Mouse (Mus musculus): ENCODE measurements around the gene Exoc3l4. TPM values are rescaled to one million over a fixed set of nuclear protein-coding genes. Genes with fewer than 3 reads are reported as not detected.

The Exoc3l4 gene
- 5.7 and 6.8 TPM in 2 replicates for polyA plus RNA-seq (2014; fragmentation: Nextera tagmentation; extraction: Ambion mirVana)

- no peaks in the 10 kb centered on the region for H3K9me3 ChIP-seq (ENCODE audit: control insufficient read depth, low read depth, low read length)
- H3K4me2 ChIP-seq (replicated peaks; ENCODE audit: low read depth, low read length) = peak within 1 kb of the TSS; percentile 59
- peaks cover 1% of the 10 kb centered on the region; the same call in 1 of the 2 replicates for H3K27me3 ChIP-seq (ENCODE audit: control insufficient read depth, insufficient read depth, low read length)
- peak; percentile 46; the same call in 1 of the 2 replicates for ATAC-seq (ENCODE audit: insufficient number of reproducible peaks, insufficient read depth, low FRiP score, low read depth)
- peak within 1 kb of the TSS; percentile 27 for H3K4me3 ChIP-seq (ENCODE audit: low read depth, low read length)
- no peaks in the 10 kb centered on the region for H3K36me3 ChIP-seq (ENCODE audit: control insufficient read depth, insufficient read depth, low read length)
- peaks cover 25% of the 10 kb centered on the region for H3K4me1 ChIP-seq (ENCODE audit: control insufficient read depth, insufficient read depth, low read length)
- WGBS = 4% methylated on average over 17 of the region's 17 CpGs
- no peak within 1 kb of the TSS; the same call in 1 of the 2 replicates for H3K9ac ChIP-seq (replicated peaks; ENCODE audit: low read depth, low read length)
- no peak within 1 kb of the TSS for H3K27ac ChIP-seq (ENCODE audit: low read length)
Measured at GRCm38 (mm10) chr12:111416921-111417779, at the start of gene Exoc3l4. TSS of gene Exoc3l4 (plus strand) at chr12:111417017.

- no peak overlapping the region for H3K27ac ChIP-seq (ENCODE audit: low read length)
- 67% methylated on average over 7 of the region's 7 CpGs for WGBS
- ATAC-seq (ENCODE audit: insufficient number of reproducible peaks, insufficient read depth, low FRiP score, low read depth) = 0 out of 2 replicates have a peak, but pooled peaks have one; percentile 28
- H3K4me1 ChIP-seq (ENCODE audit: control insufficient read depth, insufficient read depth, low read length) = peaks cover 35% of the 10 kb centered on the region
- no peak overlapping the region for H3K4me3 ChIP-seq (ENCODE audit: low read depth, low read length)
- no peaks in the 10 kb centered on the region for H3K36me3 ChIP-seq (ENCODE audit: control insufficient read depth, insufficient read depth, low read length)
- H3K27me3 ChIP-seq (ENCODE audit: control insufficient read depth, insufficient read depth, low read length) = no peaks in the 10 kb centered on the region
- H3K9me3 ChIP-seq (ENCODE audit: control insufficient read depth, low read depth, low read length) = no peaks in the 10 kb centered on the region
- no peak overlapping the region for H3K4me2 ChIP-seq (replicated peaks; ENCODE audit: low read depth, low read length)
- H3K9ac ChIP-seq (replicated peaks; ENCODE audit: low read depth, low read length) = no peak overlapping the region
Measured at GRCm38 (mm10) chr12:111367065-111367464, 49.8 kb upstream of the Exoc3l4 start.

GRCm38 (mm10) chr12:111370249-111370648 lies 46.6 kb upstream of the Exoc3l4 start:
- H3K4me1 ChIP-seq (ENCODE audit: control insufficient read depth, insufficient read depth, low read length) = peaks cover 37% of the 10 kb centered on the region
- 0 out of 2 replicates have a peak, but pooled peaks have one; percentile 14 for ATAC-seq (ENCODE audit: insufficient number of reproducible peaks, insufficient read depth, low FRiP score, low read depth)

GRCm38 (mm10) chr12:111371905-111372304 lies 44.9 kb upstream of the Exoc3l4 start:
- H3K9ac ChIP-seq (replicated peaks; ENCODE audit: low read depth, low read length) = no peak overlapping the region
- no peak overlapping the region for H3K4me2 ChIP-seq (replicated peaks; ENCODE audit: low read depth, low read length)
- no peak overlapping the region for H3K4me3 ChIP-seq (ENCODE audit: low read depth, low read length)
- H3K4me1 ChIP-seq (ENCODE audit: control insufficient read depth, insufficient read depth, low read length) = peaks cover 33% of the 10 kb centered on the region
- no peak overlapping the region for H3K27ac ChIP-seq (ENCODE audit: low read length)
- no peak for ATAC-seq (ENCODE audit: insufficient number of reproducible peaks, insufficient read depth, low FRiP score, low read depth)
- no peaks in the 10 kb centered on the region for H3K36me3 ChIP-seq (ENCODE audit: control insufficient read depth, insufficient read depth, low read length)
- 81% methylated on average over 7 of the region's 7 CpGs for WGBS
- no peaks in the 10 kb centered on the region for H3K9me3 ChIP-seq (ENCODE audit: control insufficient read depth, low read depth, low read length)
- H3K27me3 ChIP-seq (ENCODE audit: control insufficient read depth, insufficient read depth, low read length) = no peaks in the 10 kb centered on the region

More at GRCm38 (mm10) chr12:111370249-111370648, 46.6 kb upstream of the Exoc3l4 start:
- Histone ChIP-seq H3K4me2 (replicated peaks; ENCODE audit: low read depth, low read length) (no peak overlapping the region), H3K27me3 (ENCODE audit: control insufficient read depth, insufficient read depth, low read length) (no peaks in the 10 kb centered on the region), H3K4me3 (ENCODE audit: low read depth, low read length) (no peak overlapping the region), H3K27ac (ENCODE audit: low read length) (no peak overlapping the region), H3K9ac (replicated peaks; ENCODE audit: low read depth, low read length) (no peak overlapping the region), H3K36me3 (ENCODE audit: control insufficient read depth, insufficient read depth, low read length) (no peaks in the 10 kb centered on the region), H3K9me3 (ENCODE audit: control insufficient read depth, low read depth, low read length) (no peaks in the 10 kb centered on the region)
- WGBS = 61% methylated on average over 4 of the region's 4 CpGs

GRCm38 (mm10) chr12:111373411-111373810 lies 43.4 kb upstream of the Exoc3l4 start:
- no peak overlapping the region for H3K4me2 ChIP-seq (replicated peaks; ENCODE audit: low read depth, low read length)
- H3K9ac ChIP-seq (replicated peaks; ENCODE audit: low read depth, low read length) = 0 out of 2 replicates have a peak overlapping the region, but pooled peaks have one; percentile 6
- H3K27ac ChIP-seq (ENCODE audit: low read length) = no peak overlapping the region
- H3K36me3 ChIP-seq (ENCODE audit: control insufficient read depth, insufficient read depth, low read length) = no peaks in the 10 kb centered on the region
- no peaks in the 10 kb centered on the region for H3K9me3 ChIP-seq (ENCODE audit: control insufficient read depth, low read depth, low read length)
- H3K27me3 ChIP-seq (ENCODE audit: control insufficient read depth, insufficient read depth, low read length) = no peaks in the 10 kb centered on the region
- H3K4me3 ChIP-seq (ENCODE audit: low read depth, low read length) = no peak overlapping the region
- ATAC-seq (ENCODE audit: insufficient number of reproducible peaks, insufficient read depth, low FRiP score, low read depth) = no peak
- peaks cover 22% of the 10 kb centered on the region for H3K4me1 ChIP-seq (ENCODE audit: control insufficient read depth, insufficient read depth, low read length)
- 65% methylated on average over 6 of the region's 6 CpGs for WGBS

GRCm38 (mm10) chr12:111374727-111375126 lies 42.1 kb upstream of the Exoc3l4 start:
- Histone ChIP-seq H3K4me2 (replicated peaks; ENCODE audit: low read depth, low read length) (peak overlapping the region; percentile 86), H3K4me3 (ENCODE audit: low read depth, low read length) (no peak overlapping the region), H3K36me3 (ENCODE audit: control insufficient read depth, insufficient read depth, low read length) (no peaks in the 10 kb centered on the region), H3K27me3 (ENCODE audit: control insufficient read depth, insufficient read depth, low read length) (no peaks in the 10 kb centered on the region), H3K27ac (ENCODE audit: low read length) (no peak overlapping the region), H3K9me3 (ENCODE audit: control insufficient read depth, low read depth, low read length) (no peaks in the 10 kb centered on the region), H3K4me1 (ENCODE audit: control insufficient read depth, insufficient read depth, low read length) (peaks cover 20% of the 10 kb centered on the region), H3K9ac (replicated peaks; ENCODE audit: low read depth, low read length) (no peak overlapping the region)
- WGBS = 59% methylated on average over 10 of the region's 10 CpGs
- no peak for ATAC-seq (ENCODE audit: insufficient number of reproducible peaks, insufficient read depth, low FRiP score, low read depth)

GRCm38 (mm10) chr12:111375559-111375958 lies 41.3 kb upstream of the Exoc3l4 start:
- Histone ChIP-seq H3K9ac (replicated peaks; ENCODE audit: low read depth, low read length) (no peak overlapping the region), H3K36me3 (ENCODE audit: control insufficient read depth, insufficient read depth, low read length) (no peaks in the 10 kb centered on the region), H3K4me3 (ENCODE audit: low read depth, low read length) (peak overlapping the region; percentile 98), H3K4me1 (ENCODE audit: control insufficient read depth, insufficient read depth, low read length) (peaks cover 20% of the 10 kb centered on the region), H3K27me3 (ENCODE audit: control insufficient read depth, insufficient read depth, low read length) (no peaks in the 10 kb centered on the region), H3K9me3 (ENCODE audit: control insufficient read depth, low read depth, low read length) (no peaks in the 10 kb centered on the region), H3K4me2 (replicated peaks; ENCODE audit: low read depth, low read length) (peak overlapping the region; percentile 86), H3K27ac (ENCODE audit: low read length) (no peak overlapping the region)
- 44% methylated on average over 12 of the region's 12 CpGs for WGBS
- no peak for ATAC-seq (ENCODE audit: insufficient number of reproducible peaks, insufficient read depth, low FRiP score, low read depth)

GRCm38 (mm10) chr12:111376053-111376452 lies 40.8 kb upstream of the Exoc3l4 start:
- H3K4me3 ChIP-seq (ENCODE audit: low read depth, low read length) = peak overlapping the region; percentile 98
- H3K27me3 ChIP-seq (ENCODE audit: control insufficient read depth, insufficient read depth, low read length) = no peaks in the 10 kb centered on the region
- peaks cover 20% of the 10 kb centered on the region for H3K4me1 ChIP-seq (ENCODE audit: control insufficient read depth, insufficient read depth, low read length)
- H3K36me3 ChIP-seq (ENCODE audit: control insufficient read depth, insufficient read depth, low read length) = no peaks in the 10 kb centered on the region
- ATAC-seq (ENCODE audit: insufficient number of reproducible peaks, insufficient read depth, low FRiP score, low read depth) = no peak
- no peaks in the 10 kb centered on the region for H3K9me3 ChIP-seq (ENCODE audit: control insufficient read depth, low read depth, low read length)
- no peak overlapping the region for H3K27ac ChIP-seq (ENCODE audit: low read length)
- WGBS = 23% methylated on average over 6 of the region's 6 CpGs
- H3K4me2 ChIP-seq (replicated peaks; ENCODE audit: low read depth, low read length) = peak overlapping the region; percentile 86
- 0 out of 2 replicates have a peak overlapping the region, but pooled peaks have one; percentile 93 for H3K9ac ChIP-seq (replicated peaks; ENCODE audit: low read depth, low read length)

Data from stomach, embryonic 14.5 days (tissue).